In genomic region chr5:111100585-111100984, GRCm38 (mm10) we compare ENCODE assay signal across 19 mouse cellular contexts.
DNase-seq lines count a peak whose midpoint lies in the region; ATAC-seq and TF ChIP-seq lines count a peak whose summit lies in the region.
"Had no signal": no experiment of that assay in that cellular context is flagged by ENCODE, and none has a peak within 500 bp of the region (broad histone marks: within the 10 kb centered on the region; RNA-seq: fewer than 3 reads in every experiment).

No protein-coding gene starts in this region.

- no peak overlapping the region for H3K4me2 ChIP-seq in kidney, embryonic 16.5 days (replicated peaks; ENCODE audit: low read depth, low read length)
- H3K4me2 ChIP-seq: embryonic facial prominence, embryonic 12.5 days; forebrain, embryonic 13.5 days; hindbrain, embryonic 12.5 days had no signal

- DNase-seq in heart, adult 11 months: peak; percentile 77
- DNase-seq in heart, adult 18-20 months: no peak
- no peak for DNase-seq in kidney, adult 2 months
- no peak for DNase-seq in thymus, adult 2 months
- DNase-seq: adrenal gland, postnatal 10 days; cerebellum, adult 11 months; cerebellum, adult 8-10 months; cerebellum, postnatal 14 days; forebrain, postnatal 0 days; gastrocnemius, postnatal 14 days; heart, postnatal 10 days; heart, postnatal 4 days had no signal

- ATAC-seq in kidney, embryonic 16.5 days (ENCODE audit: low FRiP score, low TSS enrichment): no peak
- ATAC-seq in granulocyte monocyte progenitor cell, adult 5-6 weeks (replicated peaks; ENCODE audit: poor library complexity, severe bottlenecking): peak; percentile 44; the same call in 1 of the 2 replicates
- ATAC-seq in erythroblast, adult 5-6 weeks (replicated peaks; ENCODE audit: low FRiP score, poor library complexity, severe bottlenecking): no peak
- ATAC-seq: forebrain, embryonic 13.5 days; forebrain, postnatal 0 days had no signal

- H3K9me3 ChIP-seq in kidney, embryonic 16.5 days (ENCODE audit: low read length): no peaks in the 10 kb centered on the region
- H3K9me3 ChIP-seq: embryonic facial prominence, embryonic 12.5 days; forebrain, embryonic 13.5 days; heart, embryonic 10.5 days; hindbrain, embryonic 12.5 days had no signal

- no peak overlapping the region for H3K4me3 ChIP-seq in kidney, embryonic 16.5 days (ENCODE audit: low read length)
- H3K4me3 ChIP-seq in kidney, adult 2 months (ENCODE audit: insufficient read depth, low read depth, low read length): no peak overlapping the region
- no peak overlapping the region for H3K4me3 ChIP-seq in thymus, adult 2 months (ENCODE audit: control insufficient read depth, insufficient read depth, low read length)
- H3K4me3 ChIP-seq: embryonic facial prominence, embryonic 12.5 days; forebrain, embryonic 13.5 days; heart, embryonic 10.5 days; hindbrain, embryonic 12.5 days had no signal

- peak overlapping the region; percentile 35; the same call in 1 of the 2 replicates for H3K27ac ChIP-seq in kidney, embryonic 16.5 days (ENCODE audit: low read length)
- no peak overlapping the region for H3K27ac ChIP-seq in kidney, adult 2 months (ENCODE audit: insufficient read depth, low read depth, low read length)
- no peak overlapping the region for H3K27ac ChIP-seq in thymus, adult 2 months (ENCODE audit: control insufficient read depth, insufficient read depth, low read length)
- H3K27ac ChIP-seq: embryonic facial prominence, embryonic 12.5 days; forebrain, embryonic 13.5 days; heart, embryonic 10.5 days; hindbrain, embryonic 12.5 days had no signal

- no peak for TF ChIP-seq CTCF in kidney, adult 2 months (conservative IDR thresholded peaks at IDR 0.05; ENCODE audit: insufficient read depth, insufficient read length, low read depth, low read length)
- TF ChIP-seq CTCF in thymus, adult 2 months (IDR thresholded peaks at IDR 0.05; ENCODE audit: borderline replicate concordance, control insufficient read depth, extremely low read depth, insufficient read depth, low read length, poor library complexity): no peak

- H3K4me1 ChIP-seq in kidney, embryonic 16.5 days (ENCODE audit: insufficient read depth, low read length): peaks cover 61% of the 10 kb centered on the region
- H3K4me1 ChIP-seq in kidney, adult 2 months (ENCODE audit: control insufficient read depth, insufficient read depth, low read length): peaks cover 20% of the 10 kb centered on the region
- H3K4me1 ChIP-seq in thymus, adult 2 months (replicated peaks; ENCODE audit: control insufficient read depth, insufficient read depth, low read length): no peaks in the 10 kb centered on the region

- H3K27me3 ChIP-seq in kidney, embryonic 16.5 days (ENCODE audit: insufficient read depth, low read length): no peaks in the 10 kb centered on the region
- H3K27me3 ChIP-seq in kidney, adult 2 months (replicated peaks; ENCODE audit: control insufficient read depth, insufficient read depth, low read length): no peaks in the 10 kb centered on the region
- H3K27me3 ChIP-seq in thymus, adult 2 months (ENCODE audit: control insufficient read depth, insufficient read depth, low read length): no peaks in the 10 kb centered on the region
- H3K27me3 ChIP-seq: embryonic facial prominence, embryonic 12.5 days; forebrain, embryonic 13.5 days; hindbrain, embryonic 12.5 days had no signal

- WGBS in kidney, embryonic 16.5 days: 86% methylated on average over 7 of the region's 7 CpGs
- 92% methylated on average over 7 of the region's 7 CpGs for WGBS in kidney, adult 2 months
- WGBS in thymus, adult 2 months: 59% methylated on average over 7 of the region's 7 CpGs

- no peak overlapping the region for H3K9ac ChIP-seq in kidney, embryonic 16.5 days (replicated peaks; ENCODE audit: low read length)
- H3K9ac ChIP-seq: embryonic facial prominence, embryonic 12.5 days; forebrain, embryonic 13.5 days; forebrain, postnatal 0 days; hindbrain, embryonic 12.5 days had no signal

- H3K36me3 ChIP-seq in kidney, embryonic 16.5 days (ENCODE audit: insufficient read depth, low read length): peaks cover 11% of the 10 kb centered on the region; the same call in 1 of the 2 replicates
- H3K36me3 ChIP-seq in kidney, adult 2 months (ENCODE audit: control insufficient read depth, insufficient read depth, low read length): no peaks in the 10 kb centered on the region
- no peaks in the 10 kb centered on the region for H3K36me3 ChIP-seq in thymus, adult 2 months (ENCODE audit: control insufficient read depth, insufficient read depth, low read length)

- TF ChIP-seq POLR2A in kidney, adult 2 months (IDR thresholded peaks at IDR 0.05; ENCODE audit: low read depth, low read length): no peak
- TF ChIP-seq POLR2A in thymus, adult 2 months (IDR thresholded peaks at IDR 0.05; ENCODE audit: control insufficient read depth, extremely low read depth, insufficient read depth, low read length, poor library complexity): no peak
